Mouse (Mus musculus) liver, embryonic 14.5 days (tissue): Measurements from ENCODE around the gene Hspa12b.

Experiments
- CTCF ChIP-seq: IDR thresholded peaks from 2 replicates; pipeline ENCODE4 v1.5.1; 2016; ENCODE audit warnings: antibody characterized with exemption, low read depth, control low read depth
- EP300 ChIP-seq: IDR thresholded peaks from 2 replicates; pipeline ENCODE4 v1.6.1; 2016; ENCODE audit warnings: antibody characterized with exemption, low read depth

- TF ChIP-seq CTCF (no peak), EP300 (no peak)
Measured at GRCm38 (mm10) chr2:131097087-131097486, 30.0 kb upstream of the Hspa12b start.
